Mouse (Mus musculus): ENCODE results near the gene Coa7. TPM values are rescaled to one million over a fixed set of nuclear protein-coding genes. Genes with fewer than 3 reads are reported as not detected.
"Not testable (repeated sequence)": the region's sequence is repeated elsewhere in the genome, so short reads cannot be mapped to it uniquely, and the experiment has no call there.

Gene Coa7
- polyA plus RNA-seq, 1 experiment from 2014 or later: 46.3 TPM

- H3K4me1 ChIP-seq (ENCODE audit: control insufficient read depth, insufficient read depth, low read length): peaks cover 54% of the 10 kb centered on the region
- H3K27me3 ChIP-seq (ENCODE audit: control insufficient read depth, insufficient read depth, low read length): no peaks in the 10 kb centered on the region
- no peak overlapping the region for H3K9ac ChIP-seq (replicated peaks; ENCODE audit: low read depth, low read length)
- no peak for ATAC-seq (ENCODE audit: insufficient number of reproducible peaks, insufficient read depth, low FRiP score, low read depth)
- H3K27ac ChIP-seq (ENCODE audit: low read length): no peak overlapping the region
- no peak overlapping the region for H3K4me3 ChIP-seq (ENCODE audit: low read depth, low read length)
- H3K9me3 ChIP-seq (ENCODE audit: control insufficient read depth, low read depth, low read length): no peaks in the 10 kb centered on the region
- H3K4me2 ChIP-seq (replicated peaks; ENCODE audit: low read depth, low read length): no peak overlapping the region
- 73% methylated on average over 3 of the region's 3 CpGs for WGBS
- H3K36me3 ChIP-seq (ENCODE audit: control insufficient read depth, insufficient read depth, low read length): no peaks in the 10 kb centered on the region
Observed at GRCm38 (mm10) chr4:108349064-108349463, 21.1 kb downstream of the Coa7 start.

GRCm38 (mm10) chr4:108349836-108350547 lies 22.1 kb downstream of the Coa7 start:
- Histone ChIP-seq H3K27ac (ENCODE audit: low read length) (peak overlapping the region; percentile 64), H3K4me1 (ENCODE audit: control insufficient read depth, insufficient read depth, low read length) (peaks cover 52% of the 10 kb centered on the region)
- WGBS: 22% methylated on average over 8 of the region's 8 CpGs

GRCm38 (mm10) chr4:108350819-108351218 lies 22.9 kb downstream of the Coa7 start:
- ATAC-seq (ENCODE audit: insufficient number of reproducible peaks, insufficient read depth, low FRiP score, low read depth): peak; percentile 42; the same call in 1 of the 2 replicates

More at GRCm38 (mm10) chr4:108349836-108350547, 22.1 kb downstream of the Coa7 start:
- Histone ChIP-seq H3K9me3 (ENCODE audit: control insufficient read depth, low read depth, low read length) (no peaks in the 10 kb centered on the region), H3K9ac (replicated peaks; ENCODE audit: low read depth, low read length) (no peak overlapping the region), H3K4me2 (replicated peaks; ENCODE audit: low read depth, low read length) (no peak overlapping the region), H3K36me3 (ENCODE audit: control insufficient read depth, insufficient read depth, low read length) (no peaks in the 10 kb centered on the region), H3K4me3 (ENCODE audit: low read depth, low read length) (no peak overlapping the region), H3K27me3 (ENCODE audit: control insufficient read depth, insufficient read depth, low read length) (no peaks in the 10 kb centered on the region)
- no peak for ATAC-seq (ENCODE audit: insufficient number of reproducible peaks, insufficient read depth, low FRiP score, low read depth)

GRCm38 (mm10) chr4:108353591-108353990 lies 25.7 kb downstream of the Coa7 start:
- not testable (repeated sequence) for H3K4me2 ChIP-seq (replicated peaks; ENCODE audit: low read depth, low read length); H3K36me3 ChIP-seq (ENCODE audit: control insufficient read depth, insufficient read depth, low read length); H3K4me3 ChIP-seq (ENCODE audit: low read depth, low read length); H3K27ac ChIP-seq (ENCODE audit: low read length); H3K27me3 ChIP-seq (ENCODE audit: control insufficient read depth, insufficient read depth, low read length); H3K9ac ChIP-seq (replicated peaks; ENCODE audit: low read depth, low read length); H3K9me3 ChIP-seq (ENCODE audit: control insufficient read depth, low read depth, low read length); ATAC-seq (ENCODE audit: insufficient number of reproducible peaks, insufficient read depth, low FRiP score, low read depth)
- H3K4me1 ChIP-seq (ENCODE audit: control insufficient read depth, insufficient read depth, low read length): peaks cover 39% of the 10 kb centered on the region

More at GRCm38 (mm10) chr4:108350819-108351218, 22.9 kb downstream of the Coa7 start:
- no peak overlapping the region; the same call in 1 of the 2 replicates for H3K4me2 ChIP-seq (replicated peaks; ENCODE audit: low read depth, low read length)
- H3K4me3 ChIP-seq (ENCODE audit: low read depth, low read length): no peak overlapping the region
- 7% methylated on average over 8 of the region's 8 CpGs for WGBS
- no peaks in the 10 kb centered on the region for H3K9me3 ChIP-seq (ENCODE audit: control insufficient read depth, low read depth, low read length)
- H3K27ac ChIP-seq (ENCODE audit: low read length): peak overlapping the region; percentile 64
- no peaks in the 10 kb centered on the region for H3K36me3 ChIP-seq (ENCODE audit: control insufficient read depth, insufficient read depth, low read length)
- H3K27me3 ChIP-seq (ENCODE audit: control insufficient read depth, insufficient read depth, low read length): no peaks in the 10 kb centered on the region
- peaks cover 51% of the 10 kb centered on the region for H3K4me1 ChIP-seq (ENCODE audit: control insufficient read depth, insufficient read depth, low read length)
- no peak overlapping the region for H3K9ac ChIP-seq (replicated peaks; ENCODE audit: low read depth, low read length)

- no peak for ATAC-seq (ENCODE audit: insufficient number of reproducible peaks, insufficient read depth, low FRiP score, low read depth)
- H3K36me3 ChIP-seq (ENCODE audit: control insufficient read depth, insufficient read depth, low read length): no peaks in the 10 kb centered on the region
- no peak overlapping the region for H3K9ac ChIP-seq (replicated peaks; ENCODE audit: low read depth, low read length)
- H3K27ac ChIP-seq (ENCODE audit: low read length): no peak overlapping the region
- H3K27me3 ChIP-seq (ENCODE audit: control insufficient read depth, insufficient read depth, low read length): no peaks in the 10 kb centered on the region
- H3K4me3 ChIP-seq (ENCODE audit: low read depth, low read length): no peak overlapping the region
- 92% methylated on average over 8 of the region's 8 CpGs for WGBS
- H3K9me3 ChIP-seq (ENCODE audit: control insufficient read depth, low read depth, low read length): no peaks in the 10 kb centered on the region
- peaks cover 23% of the 10 kb centered on the region for H3K4me1 ChIP-seq (ENCODE audit: control insufficient read depth, insufficient read depth, low read length)
- no peak overlapping the region for H3K4me2 ChIP-seq (replicated peaks; ENCODE audit: low read depth, low read length)
Observed at GRCm38 (mm10) chr4:108357458-108357857, 29.5 kb downstream of the Coa7 start.

GRCm38 (mm10) chr4:108358498-108358897 lies 30.6 kb downstream of the Coa7 start:
- H3K4me1 ChIP-seq (ENCODE audit: control insufficient read depth, insufficient read depth, low read length): peaks cover 32% of the 10 kb centered on the region
- no peak overlapping the region for H3K9ac ChIP-seq (replicated peaks; ENCODE audit: low read depth, low read length)
- H3K9me3 ChIP-seq (ENCODE audit: control insufficient read depth, low read depth, low read length): no peaks in the 10 kb centered on the region
- H3K4me3 ChIP-seq (ENCODE audit: low read depth, low read length): no peak overlapping the region
- no peaks in the 10 kb centered on the region for H3K27me3 ChIP-seq (ENCODE audit: control insufficient read depth, insufficient read depth, low read length)
- no peak overlapping the region for H3K4me2 ChIP-seq (replicated peaks; ENCODE audit: low read depth, low read length)
- no peak for ATAC-seq (ENCODE audit: insufficient number of reproducible peaks, insufficient read depth, low FRiP score, low read depth)
- 24% methylated on average over 4 of the region's 4 CpGs for whole genome bisulfite sequencing
- no peak overlapping the region for H3K27ac ChIP-seq (ENCODE audit: low read length)
- no peaks in the 10 kb centered on the region for H3K36me3 ChIP-seq (ENCODE audit: control insufficient read depth, insufficient read depth, low read length)

GRCm38 (mm10) chr4:108360136-108361055 lies 32.5 kb downstream of the Coa7 start:
- no peak overlapping the region; the same call in 1 of the 2 replicates for H3K9ac ChIP-seq (replicated peaks; ENCODE audit: low read depth, low read length)
- WGBS: 8% methylated on average over 28 of the region's 28 CpGs
- H3K4me2 ChIP-seq (replicated peaks; ENCODE audit: low read depth, low read length): peak overlapping the region; percentile 26
- peak overlapping the region; percentile 78 for H3K27ac ChIP-seq (ENCODE audit: low read length)
- H3K4me3 ChIP-seq (ENCODE audit: low read depth, low read length): peak overlapping the region; percentile 14
- no peaks in the 10 kb centered on the region for H3K27me3 ChIP-seq (ENCODE audit: control insufficient read depth, insufficient read depth, low read length)
- H3K9me3 ChIP-seq (ENCODE audit: control insufficient read depth, low read depth, low read length): no peaks in the 10 kb centered on the region
- H3K4me1 ChIP-seq (ENCODE audit: control insufficient read depth, insufficient read depth, low read length): peaks cover 37% of the 10 kb centered on the region
- peak; percentile 76 for ATAC-seq (ENCODE audit: insufficient number of reproducible peaks, insufficient read depth, low FRiP score, low read depth)
- no peaks in the 10 kb centered on the region for H3K36me3 ChIP-seq (ENCODE audit: control insufficient read depth, insufficient read depth, low read length)

GRCm38 (mm10) chr4:108362321-108363261 lies 34.7 kb downstream of the Coa7 start:
- Histone ChIP-seq H3K27ac (ENCODE audit: low read length) (peak overlapping the region; percentile 92), H3K4me3 (ENCODE audit: low read depth, low read length) (no peak overlapping the region), H3K27me3 (ENCODE audit: control insufficient read depth, insufficient read depth, low read length) (no peaks in the 10 kb centered on the region), H3K36me3 (ENCODE audit: control insufficient read depth, insufficient read depth, low read length) (no peaks in the 10 kb centered on the region), H3K4me2 (replicated peaks; ENCODE audit: low read depth, low read length) (peak overlapping the region; percentile 24), H3K9ac (replicated peaks; ENCODE audit: low read depth, low read length) (no peak overlapping the region), H3K9me3 (ENCODE audit: control insufficient read depth, low read depth, low read length) (no peaks in the 10 kb centered on the region), H3K4me1 (ENCODE audit: control insufficient read depth, insufficient read depth, low read length) (peaks cover 32% of the 10 kb centered on the region)
- 7% methylated on average over 18 of the region's 18 CpGs for WGBS
- peak; percentile 84 for ATAC-seq (ENCODE audit: insufficient number of reproducible peaks, insufficient read depth, low FRiP score, low read depth)
